Mouse (Mus musculus) lung, postnatal 25 days (tissue): ENCODE data around the gene Tmem123.

Experiments
- DNase-seq: peaks from one replicate; pipeline ENCODE4 v3.0.0; 2022; ENCODE audit warnings: low spot score

Gene Tmem123

DNA sequence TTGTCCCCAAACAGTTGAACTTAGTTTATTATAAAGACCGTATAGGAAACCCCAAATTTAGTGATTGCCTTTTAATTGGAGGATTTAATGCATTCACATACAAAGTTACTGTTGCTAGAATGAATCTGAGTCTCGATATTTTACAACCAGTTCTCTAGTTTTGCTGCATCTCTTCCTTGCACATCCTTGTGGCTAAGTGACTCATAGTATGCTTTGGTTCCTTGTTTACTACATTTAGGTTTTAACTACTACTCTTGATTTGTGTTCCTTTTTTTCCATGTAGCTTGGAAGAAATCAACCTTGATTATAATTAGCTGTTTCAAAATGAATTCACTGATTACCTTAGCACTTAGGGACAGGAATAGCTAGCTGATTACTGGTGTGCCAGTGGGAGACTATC, 11.2 kb downstream of the Tmem123 start:
- no peak for DNase-seq

DNA sequence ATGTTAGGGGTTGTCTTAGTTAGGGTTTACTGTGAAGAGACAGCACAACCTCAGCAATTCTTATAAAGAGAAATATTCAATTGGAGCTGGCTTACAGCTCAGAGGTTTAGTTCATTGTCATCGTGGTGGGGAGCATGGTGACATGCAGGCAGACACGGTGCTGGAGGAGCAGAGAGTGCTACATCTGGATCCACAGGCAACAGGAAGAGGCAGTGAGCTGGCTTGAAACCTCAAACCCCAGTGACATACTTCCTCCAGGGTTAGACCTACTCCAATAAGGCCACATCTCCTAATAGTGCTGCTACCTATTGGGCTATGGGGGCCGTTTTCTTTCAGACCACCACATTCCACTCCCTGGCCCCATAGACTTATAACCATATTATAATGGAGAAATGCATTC, 12.1 kb downstream of the Tmem123 start:
- no peak for DNase-seq

DNA sequence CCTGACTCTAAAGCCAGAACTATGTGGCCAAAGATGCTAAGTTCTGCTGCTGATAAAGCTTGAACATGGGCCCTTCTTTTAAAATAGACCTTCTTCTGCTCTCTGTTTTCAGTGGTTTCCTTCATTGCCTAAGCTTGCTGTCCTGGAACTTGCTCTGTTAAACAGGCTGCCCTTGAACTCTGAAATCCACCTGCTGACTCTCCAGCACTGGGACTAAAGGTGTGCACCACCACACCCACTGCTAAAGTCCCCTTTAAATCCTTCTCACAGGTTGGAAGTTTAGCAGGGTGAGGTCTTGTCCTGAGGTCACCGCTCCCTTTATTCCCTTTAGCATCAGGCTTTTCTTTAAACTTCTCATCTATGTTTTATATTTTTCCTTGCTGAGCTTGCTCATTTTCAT, 13.1 kb downstream of the Tmem123 start:
- no peak for DNase-seq

DNA sequence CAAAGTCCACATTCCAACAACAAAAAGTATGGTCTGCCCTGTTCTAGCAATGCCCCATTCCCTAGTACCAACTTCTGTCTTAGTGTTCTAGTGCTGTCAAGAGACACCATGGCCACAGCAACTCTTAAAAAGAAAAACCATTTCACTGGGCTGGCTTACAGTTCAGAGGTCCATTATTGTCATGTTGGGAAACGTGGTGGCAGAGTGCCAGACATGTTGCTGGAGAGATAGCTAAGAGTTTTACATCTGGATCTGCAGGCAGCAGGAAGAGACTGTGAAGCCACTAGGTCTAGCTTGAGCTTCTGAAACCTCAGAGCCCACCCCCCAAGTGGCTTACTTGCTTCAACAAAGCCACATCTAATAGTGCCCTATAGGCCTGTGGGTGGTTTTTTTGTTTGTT, 13.8 kb downstream of the Tmem123 start:
- no peak for DNase-seq

DNA sequence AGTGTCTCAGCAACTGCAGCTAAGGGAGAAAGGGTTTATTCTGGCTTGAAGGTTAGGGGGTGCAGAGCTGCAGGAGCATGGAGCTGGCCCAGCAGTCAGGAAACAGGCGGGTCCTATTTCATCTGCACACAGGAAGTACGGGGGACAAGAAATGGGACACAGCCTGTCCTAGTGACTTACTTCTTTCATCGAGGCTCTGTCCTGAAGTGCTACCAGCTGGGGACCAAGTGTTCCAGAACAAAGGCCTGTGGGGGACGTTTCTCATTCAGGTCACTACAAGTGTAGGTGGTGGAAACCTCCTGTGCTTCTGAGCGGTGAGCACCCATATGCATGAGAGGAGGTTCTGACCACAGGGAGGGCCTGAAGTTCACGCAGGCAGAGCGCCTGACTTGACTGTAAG, 14.9 kb downstream of the Tmem123 start:
- DNase-seq: no peak

DNA sequence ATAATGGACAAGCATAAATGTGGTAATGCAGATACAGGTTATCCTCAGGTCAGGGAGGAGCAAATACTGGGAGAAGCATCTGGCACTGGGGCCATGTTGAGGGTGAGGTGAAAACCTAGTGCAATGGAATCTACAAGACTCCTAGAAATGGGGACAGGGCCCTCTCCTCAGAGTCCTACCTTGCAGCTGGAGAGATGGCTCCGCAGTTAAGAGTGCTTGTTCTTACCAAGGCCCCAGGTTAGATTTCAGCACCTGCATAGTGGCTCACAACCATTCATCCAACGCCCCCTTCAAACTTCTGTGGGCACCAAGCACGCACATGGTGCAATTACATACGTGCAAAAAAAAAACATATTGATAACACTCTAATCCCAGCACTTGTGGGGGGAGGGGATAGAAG, 15.9 kb downstream of the Tmem123 start:
- DNase-seq: no peak

DNA sequence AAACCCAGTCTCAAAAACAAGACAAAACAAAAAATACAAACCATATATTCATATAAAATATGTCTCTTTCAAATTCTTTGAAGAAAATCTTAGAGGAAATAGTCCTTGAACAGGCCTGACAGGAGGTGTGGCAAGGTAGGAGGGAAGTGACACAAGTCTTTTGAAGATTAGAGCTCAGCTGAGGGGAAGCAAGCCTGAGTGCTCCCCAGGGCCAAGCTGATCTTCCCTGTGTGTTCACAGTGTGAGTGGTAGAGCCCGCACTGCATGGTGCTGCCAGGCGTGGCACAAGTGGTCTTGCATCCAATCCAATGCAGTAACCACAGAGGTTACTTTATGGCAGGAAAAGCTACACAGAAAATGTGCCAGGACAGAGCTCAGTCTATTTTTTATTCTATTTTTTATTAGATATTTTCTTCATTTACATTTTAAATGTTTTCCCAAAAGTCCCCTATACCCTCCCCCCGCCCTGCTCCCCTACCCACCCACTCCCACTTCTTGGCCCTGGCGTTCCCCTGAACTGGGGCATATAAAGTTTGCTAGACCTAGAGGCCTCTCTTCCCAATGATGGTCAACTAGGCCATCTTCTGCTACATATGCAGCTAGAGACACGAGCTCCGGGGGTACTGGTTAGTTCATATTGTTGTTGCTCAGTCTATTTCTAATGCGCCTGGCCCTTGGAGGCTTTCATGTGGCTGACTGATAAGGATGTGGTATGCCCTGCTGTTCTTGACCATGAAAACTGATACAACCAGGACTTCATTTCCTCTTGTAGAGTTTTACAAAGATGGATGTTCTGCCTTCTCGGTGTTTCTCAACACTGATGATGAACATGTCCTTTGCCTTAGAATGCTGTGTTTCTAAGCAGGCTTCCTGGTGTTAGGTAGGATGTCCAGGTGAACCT, 16.7 kb downstream of the Tmem123 start:
- peak; percentile 28 for DNase-seq

DNA sequence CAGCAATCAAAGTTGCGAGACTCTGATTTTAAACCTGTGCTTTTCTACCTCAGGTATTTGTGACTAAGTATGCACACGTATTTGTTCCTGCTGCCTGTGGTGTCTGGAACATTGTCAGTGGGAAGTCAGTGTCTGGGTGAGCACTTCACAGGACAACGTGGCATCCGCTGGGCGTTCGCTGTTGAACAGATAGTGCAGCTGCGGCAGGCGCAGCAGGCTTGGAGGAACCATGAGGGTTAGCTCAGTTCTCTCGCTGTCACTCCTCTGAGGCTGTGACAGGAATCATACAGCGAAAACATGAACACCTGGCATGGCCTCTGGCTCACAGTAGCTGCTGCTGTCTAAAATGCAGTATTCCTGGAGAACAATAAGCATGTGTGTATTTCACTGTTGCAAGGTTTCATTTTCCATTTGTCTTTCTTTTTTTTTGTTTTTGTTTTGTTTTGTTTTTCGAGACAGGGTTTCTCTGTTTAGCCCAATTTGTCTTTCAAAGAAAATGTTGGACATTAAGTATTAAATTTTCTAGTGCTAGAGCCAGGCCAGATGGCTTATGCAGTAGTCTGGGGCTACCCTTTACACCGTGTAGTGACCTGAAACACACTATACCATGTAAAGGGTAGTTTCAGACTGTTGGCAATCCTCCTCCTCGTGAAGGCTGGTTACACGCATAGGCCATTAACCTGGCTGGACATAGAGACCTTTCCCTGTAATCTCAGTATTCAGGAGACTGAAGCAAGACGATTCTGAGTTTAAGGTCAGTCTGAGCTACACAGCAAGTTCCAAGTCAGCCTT, 20.2 kb downstream of the Tmem123 start:
- DNase-seq: no peak

DNA sequence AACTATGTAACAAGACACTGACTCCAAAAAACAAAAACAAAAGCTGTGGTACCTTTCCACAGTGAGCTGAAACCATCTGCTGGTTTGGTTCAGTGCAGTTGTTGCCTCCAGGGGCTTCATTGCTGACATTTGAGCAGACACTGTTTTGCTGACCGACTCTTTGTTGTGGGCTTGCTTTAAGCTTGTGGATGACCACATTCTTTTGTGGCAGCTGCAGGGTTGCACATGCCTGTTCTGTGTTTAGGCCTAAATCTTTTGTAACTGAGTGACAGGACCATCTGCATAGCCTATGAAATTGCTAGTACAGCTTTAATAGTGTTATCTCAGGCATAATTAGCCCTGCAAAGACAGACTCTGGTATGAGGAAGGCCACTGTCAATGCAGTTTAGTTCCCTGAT, 20.8 kb downstream of the Tmem123 start:
- DNase-seq: no peak

DNA sequence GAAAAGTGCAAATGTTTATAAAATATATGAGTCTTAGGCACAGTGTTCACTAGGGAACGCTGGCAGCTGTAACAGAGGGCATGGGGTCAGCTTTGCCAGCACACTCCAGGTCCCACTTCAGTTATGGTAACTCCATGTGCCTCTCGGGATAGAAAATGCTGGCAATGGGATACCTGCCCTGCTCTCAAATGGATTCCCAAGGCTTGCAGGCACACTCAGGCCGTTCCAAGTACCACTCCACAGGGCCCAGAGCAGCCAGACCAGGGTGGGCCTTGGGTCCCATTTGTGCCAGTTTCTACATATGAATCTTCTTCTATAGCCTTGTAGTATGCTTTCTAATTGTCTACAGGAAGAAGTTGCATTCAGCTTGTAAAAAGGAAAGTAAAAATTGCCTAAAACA, 21.6 kb downstream of the Tmem123 start:
- DNase-seq: no peak

DNA sequence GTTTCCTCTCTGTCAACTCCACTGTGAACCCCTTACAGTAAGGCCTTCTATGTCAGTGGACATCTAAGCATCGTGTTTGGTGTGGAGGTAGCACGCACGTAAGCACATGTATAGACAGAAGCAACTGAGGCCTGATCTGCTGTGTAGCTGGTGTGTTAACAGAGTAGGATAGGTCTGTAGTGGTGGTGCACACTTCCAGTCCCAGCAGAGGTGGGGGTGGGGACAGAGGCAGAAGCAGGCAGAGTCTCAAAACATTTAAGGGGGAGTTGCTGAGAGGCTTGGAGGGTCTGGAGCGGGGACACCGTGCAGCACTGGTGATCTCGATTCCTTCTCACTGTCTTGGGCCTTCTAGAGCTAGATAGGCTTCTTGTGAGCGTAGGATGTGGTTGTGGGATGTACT, 22.2 kb downstream of the Tmem123 start:
- DNase-seq: no peak

DNA sequence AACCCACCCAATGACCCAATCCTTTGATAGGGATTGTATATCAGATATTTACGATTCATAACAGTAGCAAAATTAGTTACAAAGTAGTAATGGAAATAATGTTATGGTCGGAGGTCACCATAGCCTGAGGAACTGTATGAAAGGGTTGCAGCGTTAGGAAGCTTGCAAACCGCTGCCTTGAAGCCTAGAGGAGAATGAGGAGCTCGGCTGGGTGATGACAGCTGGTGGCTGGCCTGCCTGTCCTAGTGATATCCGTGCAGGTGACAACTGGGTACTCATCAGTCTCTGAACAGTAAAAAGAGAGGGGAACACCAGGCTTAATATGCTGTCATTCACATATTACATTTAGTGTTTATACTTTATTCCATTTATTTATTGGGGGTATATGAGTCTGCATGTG, 24.6 kb downstream of the Tmem123 start:
- no peak for DNase-seq

DNA sequence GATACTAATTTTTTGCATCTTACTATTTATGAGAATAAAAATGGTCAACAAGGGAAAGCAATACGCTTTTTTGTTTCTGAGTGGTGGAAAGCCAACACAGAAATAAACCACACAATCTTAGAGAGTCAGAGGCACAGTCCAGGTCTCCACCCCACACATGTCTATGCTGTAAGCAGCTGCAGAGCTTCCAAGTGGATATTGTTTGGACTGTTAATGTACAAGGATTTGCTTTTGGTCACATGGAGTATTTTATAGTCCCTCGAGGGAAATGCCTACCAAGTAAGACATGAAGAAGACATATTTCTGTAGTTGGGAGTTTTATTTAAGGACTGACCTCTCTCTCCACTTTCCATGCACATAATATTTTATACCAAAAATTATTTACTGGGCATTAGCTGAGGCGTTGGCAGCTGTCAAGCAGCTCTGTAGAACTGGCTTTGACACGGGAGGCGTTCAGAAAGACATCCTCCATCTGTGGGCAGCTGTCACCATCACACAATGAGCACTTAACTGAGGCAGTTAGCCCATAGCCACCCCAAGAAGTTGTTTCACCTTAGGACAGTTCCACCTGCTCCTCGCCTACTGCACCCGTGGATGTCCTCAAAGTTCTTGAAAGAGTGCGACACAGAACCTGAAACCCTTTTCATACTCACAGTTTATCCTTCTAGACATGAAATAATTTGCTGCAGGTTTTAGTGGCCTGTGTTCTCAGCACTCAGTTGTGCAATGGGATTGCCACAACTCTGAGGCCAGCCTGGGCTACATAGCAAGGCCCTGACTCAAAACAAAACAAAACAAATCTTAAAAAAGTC, 26.1 kb downstream of the Tmem123 start:
- DNase-seq: no peak

DNA sequence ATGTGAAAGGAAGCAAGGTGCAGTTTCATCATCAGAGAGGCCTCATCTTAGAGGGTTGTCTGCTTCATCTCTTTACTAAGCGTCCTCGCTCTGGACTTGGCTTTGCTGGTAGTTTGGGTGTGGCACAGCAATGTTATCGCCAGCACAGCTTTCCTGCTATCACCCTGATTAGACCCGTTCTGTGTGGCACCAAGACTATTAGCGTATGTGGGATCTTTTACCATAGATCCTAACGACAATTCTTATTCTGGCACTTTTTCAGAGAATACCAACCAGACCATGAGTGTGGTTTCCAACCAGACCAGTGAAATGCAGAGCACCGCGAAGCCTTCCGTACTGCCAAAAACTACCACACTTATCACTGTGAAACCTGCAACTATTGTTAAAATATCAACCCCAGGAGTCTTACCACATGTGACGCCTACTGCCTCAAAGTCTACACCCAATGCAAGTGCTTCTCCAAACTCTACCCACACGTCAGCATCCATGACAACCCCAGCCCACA, 26.8 kb downstream of the Tmem123 start:
- DNase-seq: no peak

DNA sequence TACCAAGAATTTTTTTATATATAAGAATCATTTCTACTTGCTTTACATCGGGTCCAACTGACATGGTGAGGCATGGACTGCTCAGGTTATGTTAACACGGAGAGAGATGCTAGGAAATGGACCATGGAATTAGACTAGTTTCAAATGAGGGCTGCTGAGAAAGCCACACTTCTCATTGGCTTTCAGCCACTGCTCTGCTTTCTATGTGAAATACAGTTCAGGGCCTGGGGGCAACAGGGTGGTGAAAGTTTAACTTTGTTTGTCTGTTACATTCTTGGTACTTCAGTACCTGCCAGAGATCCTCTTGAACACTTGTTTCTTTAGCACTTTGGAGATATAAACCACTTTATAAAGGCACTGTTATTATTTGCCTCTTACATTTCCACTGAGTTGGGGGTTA, 29.7 kb downstream of the Tmem123 start:
- no peak for DNase-seq

DNA sequence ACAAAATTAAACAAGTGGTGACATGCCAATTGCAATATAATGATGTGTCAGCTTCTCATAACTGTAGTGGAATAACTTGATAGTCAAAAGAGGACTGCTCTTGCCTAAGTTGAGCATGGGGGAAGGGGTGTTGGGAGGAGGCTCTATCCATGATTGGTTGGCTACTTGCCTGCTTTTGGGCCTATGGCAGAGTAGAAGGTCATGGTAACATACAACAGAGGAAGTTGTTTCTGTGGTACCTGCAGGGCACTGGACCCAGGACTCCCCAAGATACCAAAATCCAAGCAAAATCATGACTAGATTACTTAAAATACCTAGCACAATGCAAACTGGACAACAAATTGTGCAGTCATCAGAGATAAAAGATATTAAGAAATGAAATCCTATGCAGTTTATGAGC, 31.7 kb downstream of the Tmem123 start:
- DNase-seq: no peak

DNA sequence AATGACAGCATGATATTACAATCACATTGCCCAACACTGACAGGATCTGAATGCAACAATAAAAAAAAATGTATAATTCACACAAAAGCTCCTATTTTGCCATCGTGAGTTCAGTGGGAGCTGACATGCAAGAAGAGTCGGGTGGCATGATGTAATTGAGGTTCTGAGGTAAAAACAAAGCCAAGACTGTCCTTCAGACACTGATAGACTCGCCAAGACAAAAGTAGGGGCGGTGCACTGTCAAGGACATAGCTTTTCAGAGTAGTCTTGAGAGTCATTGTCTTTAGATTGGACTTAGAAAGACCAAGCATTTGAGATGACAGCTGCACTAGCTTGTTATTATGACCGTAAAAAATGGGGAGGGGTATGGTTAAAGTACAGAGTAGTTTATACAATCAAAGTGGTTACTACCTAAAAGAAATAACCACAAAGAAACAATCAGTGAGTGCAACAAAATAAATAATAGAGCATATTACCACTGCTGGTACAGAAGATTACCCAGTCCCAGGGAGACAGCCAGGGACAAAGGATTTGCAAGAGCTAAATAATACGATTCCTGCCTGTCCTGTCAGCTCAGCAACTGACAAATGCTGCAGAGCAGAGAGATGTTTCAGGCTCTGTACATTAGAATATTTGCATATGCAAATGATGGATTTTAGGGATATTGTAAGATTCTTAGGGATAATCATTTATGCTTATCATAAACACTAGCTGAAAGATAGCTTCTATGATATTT, 32.5 kb downstream of the Tmem123 start:
- no peak for DNase-seq

DNA sequence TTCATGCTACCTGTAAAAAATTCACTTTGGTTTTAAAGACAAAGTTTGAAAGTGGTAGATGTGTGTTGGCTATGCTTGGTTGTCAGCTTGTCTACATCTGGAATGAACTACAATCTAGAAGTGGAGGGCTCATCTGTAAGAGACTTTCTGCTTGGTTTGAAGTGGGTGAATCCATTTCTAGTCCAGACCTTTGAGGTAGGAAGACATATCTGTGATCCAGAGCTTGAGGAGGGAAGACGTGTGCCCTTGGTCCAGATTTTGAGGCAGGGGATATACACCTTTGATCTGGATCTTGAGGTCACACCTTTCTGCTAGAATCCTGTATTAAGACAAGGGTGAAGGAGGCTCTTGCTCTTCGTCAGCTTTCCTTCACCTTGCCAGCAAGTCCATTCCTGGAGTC, 33.7 kb downstream of the Tmem123 start:
- DNase-seq: no peak

DNA sequence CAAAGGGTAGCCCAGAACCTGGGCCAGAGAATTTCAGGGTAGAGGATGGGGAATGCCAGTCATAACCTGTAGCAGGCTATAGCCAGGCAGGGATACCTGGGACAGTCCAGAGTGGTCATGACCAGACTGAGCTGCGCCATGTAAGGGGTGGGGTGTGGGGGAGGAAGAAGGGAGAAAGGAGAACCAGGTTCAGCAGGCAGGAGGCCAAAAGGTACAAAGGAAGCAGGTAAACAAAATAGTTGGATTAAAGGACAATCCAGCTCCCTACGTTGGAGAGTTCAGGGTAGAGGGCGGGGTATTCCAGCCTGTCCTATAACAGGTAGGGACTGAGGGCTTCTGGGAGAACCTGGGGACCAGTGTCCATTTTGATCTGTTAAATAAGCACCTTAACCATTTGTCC, 34.7 kb downstream of the Tmem123 start:
- no peak for DNase-seq

DNA sequence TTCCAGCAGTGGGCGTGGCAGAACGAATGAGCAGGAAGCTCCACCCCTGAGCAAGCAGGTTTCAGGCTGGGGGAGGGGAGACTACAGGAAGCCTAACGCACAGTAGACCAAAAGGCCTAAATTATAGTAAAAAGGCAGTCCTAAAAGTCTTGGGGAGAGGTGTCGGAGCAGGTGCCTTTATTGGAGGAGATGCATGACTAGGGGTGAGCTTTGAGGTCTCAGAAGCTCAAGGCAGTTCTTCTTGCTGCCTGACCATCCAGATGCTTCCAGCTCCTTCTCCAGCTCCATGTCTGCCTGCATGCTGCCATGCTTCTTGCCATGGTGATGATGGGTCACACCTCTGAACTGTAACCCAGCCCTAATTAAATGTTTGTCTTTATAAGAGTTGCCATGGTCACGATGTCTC, 41.3 kb downstream of the Tmem123 start:
- DNase-seq: no peak

DNA sequence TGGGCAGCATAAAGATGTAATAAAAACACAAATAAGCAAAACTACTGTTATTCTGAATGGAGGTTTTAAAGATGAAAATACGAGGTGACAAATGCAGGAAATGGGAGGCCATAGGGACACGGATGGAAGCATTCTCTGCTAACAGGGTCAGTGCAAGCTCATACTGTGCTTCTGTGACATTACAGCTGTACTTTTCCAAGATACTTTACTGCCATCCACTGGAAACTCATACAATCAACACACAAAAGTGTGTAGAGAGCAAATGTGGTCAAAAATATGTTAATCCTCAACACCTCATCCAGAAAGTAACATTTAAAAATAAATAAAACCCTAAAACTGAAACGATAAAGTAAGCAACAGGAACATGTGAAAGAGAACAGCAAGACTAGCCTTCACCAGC, 58.9 kb downstream of the Tmem123 start:
- no peak for DNase-seq

DNA sequence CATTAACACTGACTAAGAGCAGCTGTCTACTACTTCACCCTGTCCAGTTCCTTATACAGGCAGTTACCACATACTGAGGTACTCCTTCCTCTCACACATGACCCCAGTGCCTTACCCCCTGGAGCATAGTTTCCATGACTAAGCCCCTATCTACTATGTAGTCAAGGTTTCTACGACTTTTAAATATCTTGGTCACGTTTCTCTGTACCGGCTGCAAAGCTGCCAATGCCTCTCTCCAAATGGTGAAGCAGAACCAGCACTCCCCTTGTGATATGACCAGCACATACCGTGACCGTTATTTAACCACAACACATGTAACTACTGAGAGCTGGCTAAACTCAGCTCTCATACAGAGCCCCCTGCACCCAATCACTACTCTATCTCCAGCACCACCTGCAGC, 61.1 kb downstream of the Tmem123 start:
- no peak for DNase-seq
